Mouse (Mus musculus): ENCODE results near the gene Synrg. TPM values are rescaled to one million over a fixed set of nuclear protein-coding genes. Genes with fewer than 3 reads are reported as not detected.

Gene Synrg
- total and polyA plus RNA-seq, 3 experiments: 9.5 to 25.2 (median 15.8) TPM

GRCm38 (mm10) chr11:83974561-83975346 lies 10.5 kb downstream of the Synrg start:
- TF ChIP-seq TCF12 (IDR thresholded peaks at IDR 0.05; ENCODE audit: low read depth, low read length): peak; percentile 35; the same call in 1 of the 2 replicates
- peak; percentile 53 for TF ChIP-seq BHLHE40 (IDR thresholded peaks at IDR 0.05; ENCODE audit: low read depth, low read length)
- TF ChIP-seq EP300 (IDR thresholded peaks at IDR 0.05; ENCODE audit: low read length): peak; percentile 70; the same call in 1 of the 2 replicates
- TF ChIP-seq IRF4 (IDR thresholded peaks at IDR 0.05; ENCODE audit: low read depth, low read length): peak; percentile 27; the same call in 1 of the 2 replicates
- no peak for TF ChIP-seq UBTF (IDR thresholded peaks at IDR 0.05; ENCODE audit: low read depth, low read length)
- peak; percentile 71 for TF ChIP-seq ETS1 (conservative IDR thresholded peaks at IDR 0.05; ENCODE audit: low read depth, low read length)
- TF ChIP-seq SIN3A (IDR thresholded peaks at IDR 0.05; ENCODE audit: low read length): peak; percentile 77
- no peak for TF ChIP-seq PAX5 (IDR thresholded peaks at IDR 0.05; ENCODE audit: low read length)
- TF ChIP-seq ZKSCAN1 (IDR thresholded peaks at IDR 0.05; ENCODE audit: borderline replicate concordance, low read depth, low read length): peak; percentile 77
- DNase-seq (ENCODE audit: extremely low read depth): peak; percentile 53
- H3K4me2 ChIP-seq (ENCODE audit: insufficient read depth, low read depth, poor library complexity, severe bottlenecking): peak overlapping the region; percentile 30; the same call in 1 of the 2 replicates
- H3K79me2 ChIP-seq (replicated peaks; ENCODE audit: control insufficient read depth, extremely low read depth, insufficient read depth, poor library complexity, severe bottlenecking): no peaks in the 10 kb centered on the region
- H3K36me3 ChIP-seq (replicated peaks in 1 of 2; ENCODE audit: control insufficient read depth in 1 of 2, insufficient read depth in 1 of 2, low read length in 1 of 2): peaks cover 25 to 68% of the 10 kb centered on the region in 2 experiments
- H3K27me3 ChIP-seq (replicated peaks): no peaks in the 10 kb centered on the region
- peak overlapping the region; percentile 21 for H3K9ac ChIP-seq (ENCODE audit: insufficient read depth, low read depth)
- no peak overlapping the region for H3K4me3 ChIP-seq (replicated peaks in 1 of 3; ENCODE audit: low read depth in 2 of 3, low read length in 2 of 3, poor library complexity in 1 of 3)
- H3K9me3 ChIP-seq (replicated peaks; ENCODE audit: low read length): no peaks in the 10 kb centered on the region
- in situ Hi-C loops (cut with MboI; ENCODE audit: low pct_ligation_motif_present, low pct_unique_long_range_greater_than_20kb, low sequenced_read_pairs): no loop called here
- H3K27ac ChIP-seq (ENCODE audit: insufficient read depth, low read depth): peak overlapping the region; percentile 25
- peaks cover 25 to 36% of the 10 kb centered on the region in 2 experiments for H3K4me1 ChIP-seq (ENCODE audit: control insufficient read depth in 1 of 2, insufficient read depth in 2 of 2)
- dilution Hi-C loops (cut with MboI; ENCODE audit: extremely low pct_ligation_motif_present, extremely low pct_unique_long_range_greater_than_20kb, low sequenced_read_pairs): no loop called here

- peaks cover 25 to 36% of the 10 kb centered on the region in 2 experiments for H3K4me1 ChIP-seq (ENCODE audit: control insufficient read depth in 1 of 2, insufficient read depth in 2 of 2)
- H3K4me2 ChIP-seq (ENCODE audit: insufficient read depth, low read depth, poor library complexity, severe bottlenecking): peak overlapping the region; percentile 30; the same call in 1 of the 2 replicates
- H3K27ac ChIP-seq (ENCODE audit: insufficient read depth, low read depth): 0 out of 2 replicates have a peak overlapping the region, but pooled peaks have one; percentile 8
- no peaks in the 10 kb centered on the region for H3K79me2 ChIP-seq (replicated peaks; ENCODE audit: control insufficient read depth, extremely low read depth, insufficient read depth, poor library complexity, severe bottlenecking)
- TF ChIP-seq ETS1 (conservative IDR thresholded peaks at IDR 0.05; ENCODE audit: low read depth, low read length): no peak
- no peak for TF ChIP-seq ZMIZ1 (IDR thresholded peaks at IDR 0.05; ENCODE audit: low read depth, low read length)
- TF ChIP-seq IRF4 (IDR thresholded peaks at IDR 0.05; ENCODE audit: low read depth, low read length): no peak
- TF ChIP-seq MAZ (IDR thresholded peaks at IDR 0.05; ENCODE audit: low read depth, low read length): no peak
- TF ChIP-seq GABPA (IDR thresholded peaks at IDR 0.05; ENCODE audit: insufficient replicate concordance, low read depth, low read length): no peak
- no peak for TF ChIP-seq USF1 (IDR thresholded peaks at IDR 0.05; ENCODE audit: low read depth, low read length)
- TF ChIP-seq HCFC1 (IDR thresholded peaks at IDR 0.05; ENCODE audit: low read depth, low read length): no peak
- no peak for TF ChIP-seq POLR2AphosphoS2 (IDR thresholded peaks at IDR 0.05; ENCODE audit: low read depth, low read length)
- no peak for TF ChIP-seq CTCF (conservative IDR thresholded peaks at IDR 0.05 in 1 of 2, IDR thresholded peaks at IDR 0.05 in 1 of 2; ENCODE audit: low read depth in 2 of 2, low read length in 2 of 2)
- no peak for TF ChIP-seq MEF2A (IDR thresholded peaks at IDR 0.05; ENCODE audit: borderline replicate concordance, low read depth, low read length)
- no peak for TF ChIP-seq KAT2A (IDR thresholded peaks at IDR 0.05; ENCODE audit: insufficient replicate concordance, low read length)
- TF ChIP-seq MXI1 (IDR thresholded peaks at IDR 0.05; ENCODE audit: low read depth, low read length): no peak
- TF ChIP-seq JUN (IDR thresholded peaks at IDR 0.05; ENCODE audit: insufficient read depth, low read depth, low read length): no peak
- TF ChIP-seq ZNF384 (IDR thresholded peaks at IDR 0.05; ENCODE audit: low read depth, low read length): no peak
- H3K9ac ChIP-seq (ENCODE audit: insufficient read depth, low read depth): no peak overlapping the region
- H3K9me3 ChIP-seq (replicated peaks; ENCODE audit: low read length): no peaks in the 10 kb centered on the region
- peaks cover 30 to 71% of the 10 kb centered on the region in 2 experiments for H3K36me3 ChIP-seq (replicated peaks in 1 of 2; ENCODE audit: control insufficient read depth in 1 of 2, insufficient read depth in 1 of 2, low read length in 1 of 2)
- dilution Hi-C loops (cut with MboI; ENCODE audit: extremely low pct_ligation_motif_present, extremely low pct_unique_long_range_greater_than_20kb, low sequenced_read_pairs) (no loop called here), in situ Hi-C loops (cut with MboI; ENCODE audit: low pct_ligation_motif_present, low pct_unique_long_range_greater_than_20kb, low sequenced_read_pairs) (no loop called here)
- no peak overlapping the region for H3K4me3 ChIP-seq (replicated peaks in 1 of 3; ENCODE audit: low read depth in 2 of 3, low read length in 2 of 3, poor library complexity in 1 of 3)
- no peak for DNase-seq (ENCODE audit: extremely low read depth)
- no peaks in the 10 kb centered on the region for H3K27me3 ChIP-seq (replicated peaks)
Observed at GRCm38 (mm10) chr11:83975488-83975887, 11.3 kb downstream of the Synrg start.

Measured in CH12.LX (cell line).